ENCODE assay signal across 8 mouse cellular contexts in genomic region chr10:128518833-128519232, GRCm38 (mm10). TPM values are rescaled to one million over a fixed set of nuclear protein-coding genes. Genes with fewer than 3 reads are reported as not detected.
DNase-seq lines count a peak whose midpoint lies in the region; ATAC-seq and TF ChIP-seq lines count a peak whose summit lies in the region.

No protein-coding gene starts in this region.

- no peak for TF ChIP-seq POLR2A in thymus, adult 2 months (IDR thresholded peaks at IDR 0.05; ENCODE audit: control insufficient read depth, extremely low read depth, insufficient read depth, low read length, poor library complexity)
- TF ChIP-seq POLR2A in small intestine, adult 2 months (IDR thresholded peaks at IDR 0.05; ENCODE audit: low read depth, low read length): no peak

- H3K36me3 ChIP-seq in thymus, adult 2 months (ENCODE audit: control insufficient read depth, insufficient read depth, low read length): peaks cover 44% of the 10 kb centered on the region
- peaks cover 30% of the 10 kb centered on the region for H3K36me3 ChIP-seq in small intestine, adult 2 months (ENCODE audit: control insufficient read depth, insufficient read depth, low read length)
- H3K36me3 ChIP-seq in hindbrain, embryonic 14.5 days (replicated peaks; ENCODE audit: control insufficient read depth, insufficient read depth): 0 out of 2 replicates have a peak, but pooled peaks cover 17% of the 10 kb centered on the region

- no peak overlapping the region for H3K9ac ChIP-seq in hindbrain, embryonic 14.5 days

- WGBS in thymus, adult 2 months: 93% methylated on average over 7 of the region's 7 CpGs
- WGBS in small intestine, adult 2 months: 76% methylated on average over 7 of the region's 7 CpGs
- 66% methylated on average over 7 of the region's 7 CpGs for WGBS in hindbrain, embryonic 14.5 days

- H3K9me3 ChIP-seq in hindbrain, embryonic 14.5 days (ENCODE audit: control insufficient read depth, low read length): no peaks in the 10 kb centered on the region

- H3K27ac ChIP-seq in thymus, adult 2 months (ENCODE audit: control insufficient read depth, insufficient read depth, low read length): no peak overlapping the region
- H3K27ac ChIP-seq in small intestine, adult 2 months (ENCODE audit: insufficient read depth, low read depth, low read length): no peak overlapping the region
- no peak overlapping the region for H3K27ac ChIP-seq in hindbrain, embryonic 14.5 days

- peak; percentile 68; the same call in 1 of the 2 replicates for TF ChIP-seq CTCF in thymus, adult 2 months (IDR thresholded peaks at IDR 0.05; ENCODE audit: borderline replicate concordance, control insufficient read depth, extremely low read depth, insufficient read depth, low read length, poor library complexity)
- TF ChIP-seq CTCF in small intestine, adult 2 months (IDR thresholded peaks at IDR 0.05; ENCODE audit: extremely low read depth, insufficient read length, insufficient replicate concordance, low read depth, low read length): peak; percentile 27; the same call in 1 of the 2 replicates

- peak; percentile 41 for DNase-seq in gastrocnemius, postnatal 14 days
- no peak for DNase-seq in gastrocnemius, postnatal 25 days
- DNase-seq in thymus, adult 2 months: peak; percentile 56
- DNase-seq in thymus, postnatal 0 days (ENCODE audit: low spot score): no peak
- peak; percentile 63 for DNase-seq in cerebellum, adult 9-11 months
- DNase-seq in kidney, postnatal 4 days: peak; percentile 60 to 70
- DNase-seq in hindbrain, embryonic 14.5 days (ENCODE audit: low spot score): no peak

- H3K27me3 ChIP-seq in thymus, adult 2 months (ENCODE audit: control insufficient read depth, insufficient read depth, low read length): no peaks in the 10 kb centered on the region
- H3K27me3 ChIP-seq in small intestine, adult 2 months (ENCODE audit: control insufficient read depth, insufficient read depth, low read length): no peaks in the 10 kb centered on the region
- peaks cover 17% of the 10 kb centered on the region for H3K27me3 ChIP-seq in hindbrain, embryonic 14.5 days (ENCODE audit: control insufficient read depth, insufficient read depth, low read length)

- intact Hi-C loops in gastrocnemius, postnatal 14 days (cut with DNase I; ENCODE audit: low total_unique reads): no loop called here

- no peak for ATAC-seq in hindbrain, embryonic 14.5 days (ENCODE audit: low FRiP score)

- H3K4me1 ChIP-seq in thymus, adult 2 months (replicated peaks; ENCODE audit: control insufficient read depth, insufficient read depth, low read length): peaks cover 1% of the 10 kb centered on the region; the same call in 1 of the 2 replicates
- H3K4me1 ChIP-seq in small intestine, adult 2 months (ENCODE audit: control insufficient read depth, insufficient read depth, insufficient read length, low read length): no peaks in the 10 kb centered on the region
- H3K4me1 ChIP-seq in hindbrain, embryonic 14.5 days (replicated peaks; ENCODE audit: control insufficient read depth, insufficient read depth, low read length): no peaks in the 10 kb centered on the region

- H3K4me2 ChIP-seq in hindbrain, embryonic 14.5 days (replicated peaks): no peak overlapping the region

- H3K4me3 ChIP-seq in thymus, adult 2 months (ENCODE audit: control insufficient read depth, insufficient read depth, low read length): no peak overlapping the region
- no peak overlapping the region for H3K4me3 ChIP-seq in small intestine, adult 2 months (ENCODE audit: low read depth, low read length)
- no peak overlapping the region for H3K4me3 ChIP-seq in hindbrain, embryonic 14.5 days (replicated peaks; ENCODE audit: low read length)

RNA-seq across cellular contexts. Expression of gene Esyt1, which starts 6.8 kb away (rescaled TPM):
- 10 to 100 TPM; 21.6 to 24.0 TPM for total RNA-seq in gastrocnemius, postnatal 14 days (2021)
- total RNA-seq in gastrocnemius, postnatal 25 days (2021): 10 to 100 TPM; 12.5 to 17.6 TPM
- 146 and 155 TPM in 2 replicates for polyA plus RNA-seq in thymus, adult 2 months (2012; rRNA removed)
- polyA plus RNA-seq in thymus, postnatal 0 days (2015; fragmentation: Nextera tagmentation; extraction: Ambion mirVana): 43.2 and 44.6 TPM in 2 replicates
- polyA plus RNA-seq in small intestine, adult 2 months (2012; rRNA removed): 20.0 and 26.3 TPM in 2 replicates
- 13.7 and 14.5 TPM in 2 replicates for polyA plus RNA-seq in hindbrain, embryonic 14.5 days (2014; fragmentation: Nextera tagmentation; extraction: Ambion mirVana)

RNA-seq across cellular contexts. Expression of gene Myl6b, which starts 20.3 kb away (rescaled TPM):
- total RNA-seq in gastrocnemius, postnatal 14 days (2021): 100 to 1,000 TPM in 1 of 2 experiments, 10 to 100 TPM in 1; 54.6 to 180 TPM
- 10 to 100 TPM; 20.3 to 38.5 TPM for total RNA-seq in gastrocnemius, postnatal 25 days (2021)
- polyA plus RNA-seq in thymus, adult 2 months (2012; rRNA removed): 2.7 and 3.9 TPM in 2 replicates
- polyA plus RNA-seq in thymus, postnatal 0 days (2015; fragmentation: Nextera tagmentation; extraction: Ambion mirVana): 3.8 and 5.2 TPM in 2 replicates
- 0.43 and 1.2 TPM in 2 replicates for polyA plus RNA-seq in small intestine, adult 2 months (2012; rRNA removed)
- 5.8 and 6.1 TPM in 2 replicates for polyA plus RNA-seq in hindbrain, embryonic 14.5 days (2014; fragmentation: Nextera tagmentation; extraction: Ambion mirVana)

RNA-seq across cellular contexts. Expression of gene Myl6, which starts 24.9 kb away (rescaled TPM):
- 100 to 1,000 TPM; 214 to 276 TPM for total RNA-seq in gastrocnemius, postnatal 14 days (2021)
- total RNA-seq in gastrocnemius, postnatal 25 days (2021): 100 to 1,000 TPM; 179 to 253 TPM
- 445 and 566 TPM in 2 replicates for polyA plus RNA-seq in thymus, adult 2 months (2012; rRNA removed)
- polyA plus RNA-seq in thymus, postnatal 0 days (2015; fragmentation: Nextera tagmentation; extraction: Ambion mirVana): 963 and 1,020 TPM in 2 replicates
- 492 and 749 TPM in 2 replicates for polyA plus RNA-seq in small intestine, adult 2 months (2012; rRNA removed)
- 825 and 884 TPM in 2 replicates for polyA plus RNA-seq in hindbrain, embryonic 14.5 days (2014; fragmentation: Nextera tagmentation; extraction: Ambion mirVana)

RNA-seq across cellular contexts. Expression of gene Zc3h10, which starts 28.7 kb away (rescaled TPM):
- total RNA-seq in gastrocnemius, postnatal 14 days (2021): 1 to 10 TPM; 5.0 to 6.4 TPM
- total RNA-seq in gastrocnemius, postnatal 25 days (2021): 1 to 10 TPM; 4.9 to 5.1 TPM
- 25.6 and 27.1 TPM in 2 replicates for polyA plus RNA-seq in thymus, adult 2 months (2012; rRNA removed)
- polyA plus RNA-seq in thymus, postnatal 0 days (2015; fragmentation: Nextera tagmentation; extraction: Ambion mirVana): 17.8 and 18.8 TPM in 2 replicates
- polyA plus RNA-seq in small intestine, adult 2 months (2012; rRNA removed): 6.4 and 15.2 TPM in 2 replicates
- 14.5 and 16.3 TPM in 2 replicates for polyA plus RNA-seq in hindbrain, embryonic 14.5 days (2014; fragmentation: Nextera tagmentation; extraction: Ambion mirVana)

RNA-seq across cellular contexts. Expression of gene Rpl41, which starts 30.3 kb away (rescaled TPM):
- total RNA-seq in gastrocnemius, postnatal 14 days (2021): 1,000 to 10,000 TPM; 1,413 to 1,625 TPM
- 1,000 to 10,000 TPM in 1 of 2 experiments, 100 to 1,000 TPM in 1; 972 to 1,021 TPM for total RNA-seq in gastrocnemius, postnatal 25 days (2021)
- polyA plus RNA-seq in thymus, adult 2 months (2012; rRNA removed): 1,821 and 2,108 TPM in 2 replicates
- polyA plus RNA-seq in thymus, postnatal 0 days (2015; fragmentation: Nextera tagmentation; extraction: Ambion mirVana): 4,302 and 4,551 TPM in 2 replicates
- 1,613 and 1,655 TPM in 2 replicates for polyA plus RNA-seq in small intestine, adult 2 months (2012; rRNA removed)
- 2,254 and 2,846 TPM in 2 replicates for polyA plus RNA-seq in hindbrain, embryonic 14.5 days (2014; fragmentation: Nextera tagmentation; extraction: Ambion mirVana)

Comparison
In these comparisons a context has a peak if more than half of its experiments do, and no peak if none do; other contexts are left out.
1. DNase-seq: peak in gastrocnemius, postnatal 14 days (single experiment), thymus, adult 2 months (single experiment), cerebellum, adult 9-11 months (single experiment) and kidney, postnatal 4 days (2 of 2); none in gastrocnemius, postnatal 25 days (single experiment), thymus, postnatal 0 days (single experiment) and hindbrain, embryonic 14.5 days (single experiment).